Mouse (Mus musculus) embryo, embryonic 9.5 days (tissue): Measurements from ENCODE around the gene Lcorl.
"Not testable (repeated sequence)": the region's sequence is repeated elsewhere in the genome, so short reads cannot be mapped to it uniquely, and the experiment has no call there.

ENCODE experiments used
- DNase-seq: peaks from one replicate; pipeline ENCODE4 v3.0.0-alpha.2; 2017; ENCODE audit errors: extremely low spot score

Lcorl gene

DNA sequence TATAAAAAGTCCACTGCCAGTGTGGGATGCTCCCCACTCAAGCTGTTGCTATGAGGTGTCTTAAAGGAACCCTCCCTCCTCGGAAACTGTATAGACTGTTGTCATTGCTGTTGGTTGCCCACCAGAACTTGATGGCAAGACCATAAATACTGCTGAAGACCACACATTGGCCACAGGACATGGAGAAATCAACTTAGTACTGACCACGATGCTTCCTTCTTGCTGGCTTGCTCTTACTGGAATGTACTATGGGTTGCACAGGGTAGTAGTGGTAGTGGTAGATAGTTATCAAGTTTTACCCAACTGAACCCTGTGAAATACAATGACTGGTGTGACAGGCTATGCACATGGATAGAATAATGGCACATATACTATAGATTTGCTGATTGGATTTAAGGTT, 150.6 kb downstream of the Lcorl start:
- no peak for DNase-seq

DNA sequence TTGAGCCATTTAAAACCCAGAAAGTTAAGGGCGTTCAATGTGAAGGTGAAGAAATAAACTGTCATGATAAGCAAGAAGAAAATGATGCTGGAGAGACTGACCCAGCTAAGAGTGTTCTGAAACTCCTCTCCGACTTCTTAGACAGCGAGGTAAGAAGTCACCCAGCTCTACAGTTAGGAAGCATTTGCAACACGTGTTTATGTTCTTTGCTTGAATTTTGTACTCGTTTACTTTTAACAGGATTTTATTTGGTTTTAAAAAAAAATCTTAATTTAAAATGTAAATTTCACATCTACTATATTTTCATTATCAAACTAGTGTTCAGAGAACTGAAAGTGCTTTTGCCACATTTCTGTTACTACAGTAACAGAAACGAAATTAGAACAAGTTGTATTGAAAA, 165.7 kb downstream of the Lcorl start:
- DNase-seq: no peak

DNA sequence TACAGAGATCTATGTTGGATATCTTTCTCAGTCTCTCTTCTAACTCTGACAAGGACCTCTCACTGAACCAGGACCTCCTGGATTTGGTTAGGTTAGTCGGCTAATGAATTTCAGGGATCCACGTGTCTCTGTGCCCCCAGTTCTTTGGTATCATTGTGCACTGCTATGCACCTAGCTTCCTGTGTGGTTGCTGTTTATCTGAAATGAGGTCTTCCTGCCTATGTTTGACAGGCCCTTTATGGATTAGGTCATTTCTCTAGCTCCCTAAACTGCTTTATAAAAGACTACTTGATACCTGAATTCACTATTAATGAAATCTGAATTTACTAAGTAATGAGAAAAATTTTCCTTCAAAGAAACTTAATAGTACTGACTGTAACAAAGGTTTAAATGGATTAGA, 166.6 kb downstream of the Lcorl start:
- no peak for DNase-seq

DNA sequence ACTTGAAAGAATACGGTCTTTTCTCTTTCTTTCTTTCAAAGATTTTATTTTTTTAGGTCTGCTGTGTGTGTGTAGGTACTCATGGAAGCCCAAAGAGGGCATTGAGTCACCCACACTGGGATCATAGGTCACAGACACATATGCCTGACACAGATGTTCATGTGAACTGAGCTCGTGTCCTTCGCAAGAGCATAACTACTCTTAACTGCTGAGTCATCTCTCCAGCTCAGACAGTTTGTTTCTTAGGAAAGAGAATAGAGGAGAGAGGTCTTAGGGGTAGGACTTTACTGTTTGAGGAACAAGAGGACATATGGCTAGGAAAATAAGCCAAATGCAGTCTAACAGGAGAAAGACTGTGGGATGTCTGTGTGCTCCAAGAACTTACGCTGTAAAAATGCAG, 168.3 kb downstream of the Lcorl start:
- DNase-seq: no peak

DNA sequence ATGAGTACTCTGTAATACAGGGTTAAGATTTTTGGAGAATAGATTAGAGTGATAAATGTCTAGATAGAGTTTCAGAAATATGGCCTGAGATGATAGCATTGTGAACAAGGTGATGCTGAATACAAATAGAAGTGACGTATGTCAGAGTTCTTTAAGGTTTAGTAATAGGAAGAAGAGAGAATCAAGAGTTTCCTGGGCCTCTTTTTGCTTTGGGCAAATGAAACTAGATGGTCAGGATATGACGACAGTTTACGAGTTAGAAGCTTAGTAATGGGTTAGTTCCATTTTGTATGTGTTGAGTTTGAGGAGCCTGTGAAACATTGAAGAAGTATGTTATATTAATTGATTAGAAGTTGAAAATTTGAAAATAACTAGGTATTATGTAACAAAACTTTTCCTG, 171.2 kb downstream of the Lcorl start:
- DNase-seq: no peak

DNA sequence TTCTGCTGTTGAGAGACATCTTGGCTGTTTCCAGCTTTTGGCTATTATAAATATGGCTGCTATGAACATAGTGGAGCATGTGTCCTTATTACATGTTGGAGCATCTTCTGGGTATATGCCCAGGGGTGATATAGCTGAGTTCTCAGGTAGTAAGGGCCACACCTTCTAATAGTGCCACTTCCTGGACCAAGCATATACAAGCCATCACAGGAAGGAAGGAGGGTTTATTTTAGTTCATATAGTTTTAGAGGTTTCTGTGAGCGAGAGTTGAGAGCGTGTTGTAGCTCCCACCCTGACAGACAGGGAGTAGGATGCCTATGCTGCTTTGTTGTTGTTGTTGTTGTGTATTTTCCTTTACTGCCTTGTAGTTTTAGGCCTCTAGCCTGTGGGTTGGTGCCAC, 172.2 kb downstream of the Lcorl start:
- DNase-seq: no peak

DNA sequence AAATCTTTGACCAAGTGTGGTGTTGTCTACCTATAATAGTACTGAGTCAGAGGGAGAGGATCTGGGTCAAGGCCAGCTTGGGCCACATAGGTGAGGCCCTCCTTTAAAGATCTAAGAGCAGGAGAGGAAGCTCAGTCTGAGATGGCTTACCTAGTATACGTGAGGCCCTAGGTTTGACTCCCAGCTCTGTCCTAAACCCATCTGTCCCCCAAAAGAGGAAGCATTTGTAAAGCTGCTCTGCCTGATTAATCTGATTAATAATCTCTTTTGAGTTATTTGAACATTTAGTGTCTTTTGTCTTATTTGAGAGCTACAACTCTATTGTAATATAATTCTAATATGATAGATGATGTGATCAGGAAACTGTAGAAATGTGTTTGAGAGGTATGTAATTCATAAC, 174.0 kb downstream of the Lcorl start:
- no peak for DNase-seq

DNA sequence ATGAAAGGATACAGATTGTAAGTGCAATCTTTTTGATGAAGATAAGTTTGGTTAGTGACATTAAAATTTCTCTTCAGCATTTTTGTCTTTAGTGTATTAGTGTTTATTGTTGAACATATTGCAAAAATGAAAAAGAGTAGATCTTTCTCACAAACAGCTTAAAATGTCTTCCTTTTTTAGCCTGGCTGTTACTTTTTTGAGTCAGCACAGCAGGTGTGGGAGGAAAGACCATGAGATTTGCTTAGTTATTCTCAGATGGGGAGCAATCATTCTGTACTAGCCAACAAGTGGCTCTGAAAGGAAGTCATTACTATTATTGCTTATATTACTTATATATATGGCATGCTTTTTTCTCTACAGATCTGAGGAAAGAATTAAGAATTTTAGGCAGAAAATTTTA, 177.5 kb downstream of the Lcorl start:
- DNase-seq: no peak

DNA sequence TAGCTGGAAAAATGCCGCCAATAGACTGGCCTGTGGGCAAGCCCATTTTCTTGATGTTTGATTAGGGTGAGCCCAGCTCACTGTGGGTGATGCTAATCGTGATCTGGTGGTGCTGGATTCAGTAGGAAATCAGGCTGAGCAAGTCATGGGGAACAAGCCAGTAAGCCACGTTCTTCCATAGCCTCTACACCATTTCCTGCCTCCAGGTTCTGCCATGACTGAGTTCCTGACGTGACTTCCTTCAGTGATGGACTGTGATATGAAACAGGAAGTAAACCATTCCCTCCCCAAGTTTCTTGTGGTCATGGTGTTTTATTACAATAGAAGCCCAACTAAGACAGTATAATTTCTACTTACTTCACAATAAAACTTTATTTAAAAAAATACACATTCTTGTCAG, 179.8 kb downstream of the Lcorl start:
- no peak for DNase-seq

DNA sequence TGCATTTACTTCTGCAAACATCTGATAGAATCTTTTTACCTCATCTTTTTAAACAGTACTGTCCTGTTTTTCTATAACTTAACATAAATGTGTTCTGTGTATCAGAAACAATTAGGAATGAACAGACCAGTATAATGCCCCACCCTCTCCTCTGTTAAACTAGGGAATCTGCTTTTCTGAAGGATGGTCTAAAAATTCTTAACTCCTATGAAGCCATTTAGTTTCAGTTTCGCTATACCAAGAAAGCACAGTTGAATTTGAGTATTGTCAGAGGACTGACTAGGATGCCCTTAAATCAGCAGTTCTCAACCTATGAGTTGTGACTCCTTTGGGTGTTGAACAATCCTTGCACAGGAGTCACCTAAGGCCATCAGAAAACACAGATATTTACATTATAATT, 182.4 kb downstream of the Lcorl start:
- no peak for DNase-seq

DNA sequence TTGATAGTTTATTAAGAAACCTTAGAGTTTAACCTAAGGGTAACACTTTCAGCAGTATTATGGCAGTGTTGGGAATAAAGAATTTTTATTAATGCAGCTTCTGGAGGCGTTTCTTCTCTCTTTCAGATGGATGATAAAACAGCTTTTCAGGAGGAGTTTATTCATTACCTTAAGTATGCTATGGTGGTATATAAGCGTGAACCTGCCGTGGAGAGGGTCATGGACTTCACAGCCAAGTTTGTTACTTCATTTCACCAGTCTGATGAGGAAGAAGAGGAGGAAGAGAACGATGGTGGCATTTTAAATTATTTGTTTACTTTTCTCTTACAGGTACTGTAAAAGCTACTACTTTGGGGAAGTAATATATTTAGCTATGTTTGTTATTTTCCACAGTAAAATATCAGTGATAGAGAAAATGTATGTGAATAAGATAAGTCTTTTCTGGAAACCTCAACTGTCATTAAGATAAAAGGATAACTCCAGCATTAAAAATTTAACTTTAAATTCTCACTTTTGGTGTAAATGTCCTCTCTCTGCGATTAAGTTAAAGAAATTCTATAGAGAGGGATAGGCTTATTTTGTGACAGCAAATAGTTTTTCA, 186.4 kb downstream of the Lcorl start:
- DNase-seq: no peak

DNA sequence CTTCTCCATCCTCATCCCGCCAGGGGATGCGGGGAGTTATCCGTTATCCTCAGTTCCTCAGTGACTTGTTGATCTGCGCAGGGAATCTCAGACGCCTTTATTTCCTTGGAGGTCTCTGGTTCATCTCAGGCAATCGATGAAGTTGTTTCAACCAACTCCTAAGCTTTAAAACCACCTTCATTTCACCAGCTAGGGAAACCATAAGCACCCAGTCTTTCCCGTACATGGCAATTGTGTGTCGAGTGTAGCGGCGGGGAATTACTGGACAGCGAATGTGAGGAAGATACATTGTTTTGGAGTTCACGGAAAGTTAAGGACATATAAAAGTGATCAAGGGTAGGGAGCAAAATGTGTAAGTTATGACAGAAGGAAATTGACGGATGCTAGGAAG, 187.1 kb downstream of the Lcorl start:
- DNase-seq: no peak

DNA sequence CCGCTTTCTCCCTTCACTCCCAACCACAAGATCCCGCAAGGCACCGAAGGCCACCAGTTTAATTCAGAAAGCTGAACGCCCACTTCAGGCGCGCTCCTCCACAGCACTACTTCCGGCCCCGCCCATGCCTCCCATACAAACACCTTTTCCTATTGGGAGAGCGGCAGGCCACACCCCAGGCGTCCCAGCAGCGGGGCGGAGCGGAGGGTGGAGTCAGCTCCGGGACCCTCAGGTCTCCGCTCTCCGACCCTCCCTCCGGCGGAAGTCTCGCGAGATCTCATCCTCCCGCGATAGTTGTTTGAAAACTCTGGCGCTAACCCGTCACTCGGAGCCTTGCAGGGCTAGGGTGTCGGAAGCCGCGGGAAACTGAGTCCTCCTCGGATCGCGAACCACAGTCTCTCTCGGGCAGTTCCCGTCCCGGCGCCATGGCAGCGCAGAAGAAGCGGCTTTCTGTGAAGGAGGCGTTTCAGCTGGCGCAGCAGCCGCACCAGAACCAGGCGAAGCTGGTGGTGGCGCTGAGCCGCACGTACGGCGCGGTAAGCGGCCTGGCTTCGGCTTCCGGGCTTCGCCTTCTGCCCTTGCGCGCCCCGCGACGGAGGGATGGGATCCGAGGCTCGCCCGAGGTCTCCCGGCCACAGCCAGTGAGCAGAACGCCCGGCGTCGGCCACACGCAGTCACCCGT, 187.7 kb downstream of the Lcorl start, which contains the start of gene Ncapg:
Gene Ncapg, plus strand, starts transcription at position 322 of the 682 bp plus-strand sequence.
- DNase-seq: peak; percentile 100

DNA sequence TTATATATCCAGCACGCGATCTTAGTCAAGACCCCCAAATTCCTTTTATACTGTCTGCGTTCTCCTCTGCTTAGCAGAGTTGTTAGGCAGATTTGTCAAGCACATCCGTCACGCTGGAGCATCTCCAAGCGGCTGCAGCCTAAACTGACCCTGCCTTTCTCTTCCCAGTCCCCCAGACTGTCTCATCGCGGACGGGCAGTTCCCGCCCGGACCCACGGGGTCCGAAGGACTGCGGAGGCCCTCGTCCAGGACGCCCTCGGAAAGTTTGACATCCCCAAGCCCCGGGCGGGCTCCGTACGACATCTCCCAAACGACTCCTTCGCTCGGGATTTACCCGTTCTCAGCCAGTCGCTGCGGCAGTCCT, 188.2 kb downstream of the Lcorl start:
- no peak for DNase-seq

DNA sequence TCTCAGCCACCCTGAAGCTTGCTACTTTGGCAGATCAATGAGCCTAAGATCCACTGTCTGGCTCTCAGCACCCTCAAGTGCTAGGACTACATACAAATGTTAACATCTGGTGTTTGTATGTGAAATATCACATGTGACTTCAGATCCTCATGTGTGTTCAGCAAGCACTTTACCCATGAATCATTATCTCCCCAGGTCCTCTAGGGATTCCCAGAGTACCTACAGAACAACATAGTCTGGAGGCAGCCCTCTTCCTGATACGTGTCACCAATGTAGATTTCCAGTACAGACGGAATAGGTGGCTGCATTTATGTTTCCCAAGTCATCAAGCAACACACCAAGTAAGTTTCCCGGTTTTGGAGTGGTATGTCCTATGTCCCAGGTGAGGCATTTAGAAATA, 188.6 kb downstream of the Lcorl start:
- DNase-seq: peak; percentile 30

DNA sequence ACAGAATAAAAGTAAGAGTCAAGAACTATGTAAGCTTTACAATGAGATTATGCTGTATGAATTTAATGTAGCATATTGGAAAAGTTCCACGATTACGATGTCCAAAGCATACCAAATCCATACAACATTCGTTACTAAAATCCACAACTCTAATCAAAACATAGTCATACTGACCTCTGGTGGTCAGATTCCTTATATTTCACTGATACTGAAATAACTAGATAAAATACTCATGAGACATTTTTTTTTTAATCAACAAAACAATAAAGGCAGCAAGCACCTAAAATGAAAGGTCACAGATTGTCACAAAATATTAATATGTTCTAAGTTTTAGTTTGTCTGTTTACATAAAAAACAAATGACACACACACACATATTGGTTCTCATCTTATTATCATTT, 189.1 kb downstream of the Lcorl start:
- DNase-seq: peak; percentile 22

DNA sequence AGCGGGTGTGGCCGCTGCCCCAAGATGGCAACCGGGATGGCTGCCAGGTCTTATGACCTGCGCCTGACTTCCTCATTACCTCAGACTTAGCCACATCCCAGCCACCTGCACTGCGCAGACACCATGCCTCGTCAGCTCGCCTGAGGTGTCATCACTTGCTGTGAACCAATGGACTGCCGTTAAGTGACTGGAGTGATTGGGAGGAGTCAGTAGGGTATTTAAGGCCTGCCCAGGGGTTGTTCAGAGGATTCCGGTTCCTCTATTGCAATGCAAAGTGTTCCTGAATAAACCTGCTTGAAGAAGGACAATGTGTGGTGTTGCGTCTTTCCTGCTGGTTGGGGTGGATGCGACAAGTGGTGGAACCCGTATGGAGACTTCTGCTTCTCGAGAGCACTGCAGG, 199.0 kb downstream of the Lcorl start:
- not testable (repeated sequence) for DNase-seq

DNA sequence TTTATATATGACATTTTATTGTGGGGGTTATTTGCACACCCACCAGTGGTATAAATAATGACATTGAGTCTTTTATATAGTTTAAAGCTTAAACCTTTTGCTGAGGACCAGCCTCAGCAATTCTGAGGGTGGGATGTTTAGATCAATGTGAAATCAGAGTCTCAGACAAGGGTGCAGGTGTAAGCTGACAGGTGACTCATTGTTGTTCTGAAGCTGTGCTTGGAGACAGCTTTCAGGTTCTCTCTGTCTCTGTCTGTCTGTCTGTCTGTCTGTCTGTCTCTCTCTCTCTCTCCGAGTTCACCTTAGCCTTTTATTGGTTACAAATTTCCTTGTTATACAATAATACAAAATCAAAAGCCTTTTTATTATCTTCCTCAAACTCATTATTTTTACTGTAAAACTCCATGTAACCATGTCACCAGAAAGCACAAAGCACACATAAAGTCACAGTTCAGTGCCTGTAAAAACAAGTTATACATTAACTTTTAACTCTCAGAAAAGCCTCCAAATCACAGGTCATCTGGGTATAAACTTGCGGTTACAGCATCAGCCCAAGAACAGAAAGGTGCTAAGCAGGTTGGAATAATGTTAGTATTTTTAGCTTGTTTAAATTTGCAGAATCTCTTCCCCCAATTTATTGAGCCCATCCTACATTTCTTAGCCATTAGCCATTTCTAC, 206.2 kb downstream of the Lcorl start:
- no peak for DNase-seq
